Mouse (Mus musculus) neural tube, embryonic 15.5 days (tissue): Measurements from ENCODE around the gene Gmds. TPM values are rescaled to one million over a fixed set of nuclear protein-coding genes. Genes with fewer than 3 reads are reported as not detected.
A peak's percentile ranks its signal among the peaks of the same experiment; 100 is the strongest.

Experiments
- ATAC-seq: fragments of 200-750 bp; cut with Nextera tagmentation; 2 replicates; pipeline ENCODE4 v1.8.0; 2017; ENCODE audit warnings: mild to moderate bottlenecking, moderate TSS enrichment, moderate library complexity; ENCODE audit not compliant: low FRiP score
- H3K27ac ChIP-seq: fragments of 300-500 bp; sonication (generic); replicated peaks from 2 replicates; pipeline ENCODE4 v1.5.1; 2015; ENCODE audit warnings: mild to moderate bottlenecking, inconsistent platforms
- H3K27me3 ChIP-seq: fragments of 300-500 bp; sonication (generic); replicated peaks from 2 replicates; pipeline ENCODE4 v1.6.1; 2015; ENCODE audit warnings: inconsistent platforms
- H3K36me3 ChIP-seq: fragments of 300-500 bp; sonication (generic); 2 replicates; pipeline ENCODE4 v1.6.1; 2015; ENCODE audit warnings: inconsistent platforms
- H3K4me1 ChIP-seq: fragments of 300-500 bp; sonication (generic); 2 replicates; pipeline ENCODE4 v1.6.1; 2015; ENCODE audit warnings: inconsistent platforms
- H3K4me2 ChIP-seq: fragments of 300-500 bp; sonication (generic); 2 replicates; pipeline ENCODE4 v1.6.1; 2015; ENCODE audit warnings: inconsistent platforms, mild to moderate bottlenecking, moderate library complexity
- H3K4me3 ChIP-seq: fragments of 300-500 bp; sonication (generic); replicated peaks from 2 replicates; pipeline ENCODE4 v1.5.1; 2015; ENCODE audit warnings: mild to moderate bottlenecking, inconsistent platforms
- H3K9ac ChIP-seq: fragments of 300-500 bp; sonication (generic); replicated peaks from 2 replicates; pipeline ENCODE4 v1.6.1; 2015; ENCODE audit warnings: mild to moderate bottlenecking, inconsistent platforms
- H3K9me3 ChIP-seq: fragments of 300-500 bp; sonication (generic); replicated peaks from 2 replicates; pipeline ENCODE4 v1.6.1; 2016; ENCODE audit warnings: inconsistent platforms
- WGBS: fragments of 180-500 bp; shearing (Covaris S2); methylation state at CpG from one replicate; pipeline ENCODE4 v1.1.7; 2015; ENCODE audit warnings: mixed read lengths; 5-methylcytosine and 5-hydroxymethylcytosine counted together
- polyA plus RNA-seq: library from polyadenylated mRNA; unstranded; fragments of >200 nt; fragmentation: Nextera tagmentation; extraction: Ambion mirVana; gene quantifications from 2 replicates; pipeline ENCODE4 v1.2.1, GENCODE M21; 2015

The Gmds gene
- polyA plus RNA-seq, 1 experiment from 2014 or later = 39.3 TPM

DNA sequence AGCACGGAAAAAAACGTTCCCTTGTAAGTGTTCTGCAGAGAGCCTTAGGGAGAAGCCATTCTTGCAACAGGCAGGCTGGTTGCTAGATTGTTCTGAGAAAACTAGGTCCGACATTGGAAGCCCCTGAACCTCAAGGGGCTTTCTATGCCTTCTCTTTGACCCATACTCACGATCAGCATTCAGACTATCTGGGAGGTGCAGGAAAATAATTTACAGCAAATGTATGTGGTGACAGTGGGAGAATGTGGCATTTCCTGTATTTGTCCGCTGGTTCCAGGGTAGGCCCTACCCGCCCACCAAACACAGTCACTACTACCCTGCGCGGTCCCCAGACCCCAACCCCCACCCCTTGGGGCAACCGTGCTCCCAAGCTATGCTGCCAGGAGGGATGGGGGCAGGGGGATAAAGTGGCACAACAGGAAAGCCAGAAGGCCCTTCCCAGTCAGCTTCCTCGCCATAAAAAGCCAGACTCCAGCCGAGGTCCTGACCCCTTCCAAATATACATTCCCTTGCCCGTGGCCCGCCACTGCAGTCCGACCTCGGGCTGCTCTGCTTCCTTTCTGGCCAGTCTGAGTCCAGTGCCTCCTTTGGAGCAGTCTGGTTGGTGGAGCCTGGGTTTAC lies 523.0 kb downstream of the Gmds start:
- H3K4me3 ChIP-seq = no peak overlapping the region
- no peaks in the 10 kb centered on the region for H3K36me3 ChIP-seq
- no peaks in the 10 kb centered on the region for H3K9me3 ChIP-seq
- no peak overlapping the region; the same call in 1 of the 2 replicates for H3K27ac ChIP-seq
- 36% methylated on average over 15 of the region's 15 CpGs for WGBS
- ATAC-seq = no peak
- H3K4me1 ChIP-seq = peaks cover 12% of the 10 kb centered on the region
- no peak overlapping the region for H3K9ac ChIP-seq
- peaks cover 92% of the 10 kb centered on the region for H3K27me3 ChIP-seq
- H3K4me2 ChIP-seq = peak overlapping the region; percentile 1; the same call in 1 of the 2 replicates

DNA sequence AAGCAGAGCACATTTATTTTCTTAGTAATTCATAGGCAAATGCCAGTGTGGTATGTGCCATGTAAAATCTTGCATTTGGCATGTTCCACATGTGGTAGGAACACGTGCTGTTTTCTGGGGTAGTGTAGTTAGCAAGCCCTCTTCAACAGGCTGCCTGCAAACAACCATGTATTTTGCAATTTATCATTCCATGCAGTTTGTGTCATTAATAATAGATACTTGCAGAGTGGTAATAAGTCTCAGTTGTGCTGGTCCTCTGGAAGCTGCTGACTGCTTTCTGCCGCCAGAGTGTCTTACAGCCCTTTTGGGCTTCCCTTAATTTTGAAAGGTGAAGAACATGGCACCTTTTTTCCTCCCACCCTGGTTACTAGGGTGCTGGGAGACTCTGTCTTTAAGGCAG lies 525.8 kb downstream of the Gmds start:
- no peak for ATAC-seq
- Histone ChIP-seq H3K27me3 (peaks cover 87% of the 10 kb centered on the region), H3K9ac (no peak overlapping the region), H3K4me1 (peaks cover 21% of the 10 kb centered on the region), H3K4me3 (no peak overlapping the region), H3K4me2 (peak overlapping the region; percentile 25), H3K27ac (no peak overlapping the region), H3K36me3 (no peaks in the 10 kb centered on the region), H3K9me3 (no peaks in the 10 kb centered on the region)
- 58% methylated on average over 2 of the region's 2 CpGs for WGBS

- Histone ChIP-seq H3K4me2 (peak overlapping the region; percentile 45), H3K9ac (peak overlapping the region; percentile 26; the same call in 1 of the 2 replicates), H3K27me3 (peaks cover 78% of the 10 kb centered on the region), H3K36me3 (no peaks in the 10 kb centered on the region), H3K9me3 (no peaks in the 10 kb centered on the region), H3K4me3 (peak overlapping the region; percentile 33), H3K4me1 (peaks cover 33% of the 10 kb centered on the region), H3K27ac (no peak overlapping the region)
- 9% methylated on average over 44 of the region's 44 CpGs for WGBS
- no peak for ATAC-seq
Measured at GRCm38 (mm10) chr13:31811542-31812021, 527.0 kb downstream of the Gmds start.

GRCm38 (mm10) chr13:31810693-31811541 lies 527.6 kb downstream of the Gmds start:
- Histone ChIP-seq H3K4me2 (peak overlapping the region; percentile 45), H3K36me3 (no peaks in the 10 kb centered on the region), H3K9me3 (no peaks in the 10 kb centered on the region), H3K27me3 (peaks cover 77% of the 10 kb centered on the region), H3K4me3 (peak overlapping the region; percentile 33), H3K9ac (peak overlapping the region; percentile 26), H3K4me1 (peaks cover 39% of the 10 kb centered on the region), H3K27ac (peak overlapping the region; percentile 45; the same call in 1 of the 2 replicates)
- no peak for ATAC-seq
- WGBS = under 1% methylated on average over 58 of the region's 65 CpGs

- Histone ChIP-seq H3K4me2 (peak overlapping the region; percentile 45), H3K36me3 (no peaks in the 10 kb centered on the region), H3K9ac (peak overlapping the region; percentile 26; the same call in 1 of the 2 replicates), H3K27ac (peak overlapping the region; percentile 45; the same call in 1 of the 2 replicates), H3K27me3 (peaks cover 77% of the 10 kb centered on the region), H3K9me3 (no peaks in the 10 kb centered on the region), H3K4me1 (peaks cover 40% of the 10 kb centered on the region), H3K4me3 (peak overlapping the region; percentile 33)
- no peak for ATAC-seq
- WGBS = 1% methylated on average over 9 of the region's 9 CpGs
Measured at GRCm38 (mm10) chr13:31810375-31810692, 528.2 kb downstream of the Gmds start.

- Histone ChIP-seq H3K4me3 (peak overlapping the region; percentile 26; the same call in 1 of the 2 replicates), H3K4me1 (peaks cover 40% of the 10 kb centered on the region), H3K27me3 (peaks cover 77% of the 10 kb centered on the region), H3K27ac (no peak overlapping the region), H3K9me3 (no peaks in the 10 kb centered on the region), H3K36me3 (no peaks in the 10 kb centered on the region), H3K9ac (no peak overlapping the region), H3K4me2 (no peak overlapping the region)
- ATAC-seq = no peak
- 8% methylated on average over 6 of the region's 6 CpGs for WGBS
Measured at GRCm38 (mm10) chr13:31809701-31810100, 528.8 kb downstream of the Gmds start.

DNA sequence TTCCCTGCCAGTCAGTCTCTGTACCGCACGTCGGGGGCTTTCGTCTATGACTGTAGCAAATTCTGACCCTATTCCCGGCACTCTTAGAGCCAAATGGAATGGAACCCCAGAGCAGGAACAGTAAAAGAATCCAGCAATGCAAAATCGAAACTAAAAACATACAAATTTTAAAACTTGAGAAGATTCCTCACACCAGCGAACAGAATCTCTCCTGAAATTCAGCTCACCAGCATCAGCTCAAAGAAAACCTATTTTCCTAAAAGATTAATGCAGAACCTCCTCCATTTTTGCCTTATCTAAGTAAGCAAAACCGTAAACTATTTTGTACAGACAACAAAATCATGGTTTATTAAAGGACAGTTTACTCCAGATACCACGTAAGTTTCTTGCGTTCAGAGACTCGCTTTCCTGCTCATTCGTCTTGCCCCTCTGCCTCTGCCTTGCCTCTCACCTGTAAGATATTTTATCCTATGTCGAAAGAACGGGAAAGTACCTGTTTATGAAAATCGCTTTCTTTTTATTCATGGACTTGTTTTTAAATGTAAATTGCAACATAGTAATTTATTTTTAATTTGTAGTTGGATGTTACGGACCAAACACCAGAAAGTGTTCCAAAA lies 529.6 kb downstream of the Gmds start:
- no peaks in the 10 kb centered on the region for H3K36me3 ChIP-seq
- H3K4me2 ChIP-seq = peak overlapping the region; percentile 74; the same call in 1 of the 2 replicates
- no peak overlapping the region for H3K9ac ChIP-seq
- H3K4me1 ChIP-seq = peaks cover 40% of the 10 kb centered on the region
- H3K27me3 ChIP-seq = peaks cover 75% of the 10 kb centered on the region
- 4% methylated on average over 16 of the region's 16 CpGs for WGBS
- ATAC-seq = no peak
- peak overlapping the region; percentile 71 for H3K27ac ChIP-seq
- peak overlapping the region; percentile 44 for H3K4me3 ChIP-seq
- H3K9me3 ChIP-seq = no peaks in the 10 kb centered on the region

DNA sequence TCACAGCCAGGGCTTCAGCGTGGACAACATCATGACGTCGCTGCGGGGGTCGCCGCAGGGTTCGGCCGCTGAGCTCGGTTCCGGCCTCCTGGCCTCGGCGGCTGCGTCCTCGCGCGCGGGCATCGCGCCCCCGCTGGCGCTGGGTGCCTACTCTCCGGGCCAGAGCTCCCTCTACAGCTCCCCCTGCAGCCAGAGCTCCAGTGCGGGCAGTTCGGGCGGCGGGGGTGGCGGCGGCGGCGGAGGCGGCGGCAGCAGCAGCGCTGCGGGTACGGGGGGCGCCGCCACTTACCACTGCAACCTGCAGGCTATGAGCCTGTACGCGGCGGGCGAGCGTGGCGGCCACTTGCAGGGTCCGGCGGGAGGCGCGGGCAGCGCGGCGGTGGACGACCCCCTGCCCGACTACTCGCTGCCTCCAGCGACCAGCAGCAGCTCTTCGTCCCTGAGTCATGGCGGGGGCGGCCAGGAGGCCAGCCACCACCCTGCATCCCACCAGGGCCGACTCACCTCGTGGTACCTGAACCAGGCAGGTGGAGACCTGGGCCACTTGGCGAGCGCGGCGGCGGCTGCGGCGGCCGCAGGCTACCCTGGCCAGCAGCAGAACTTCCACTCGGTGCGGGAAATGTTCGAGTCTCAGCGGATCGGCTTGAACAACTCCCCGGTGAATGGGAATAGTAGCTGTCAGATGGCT lies 530.3 kb downstream of the Gmds start:
- Histone ChIP-seq H3K27ac (peak overlapping the region; percentile 71), H3K27me3 (peaks cover 74% of the 10 kb centered on the region), H3K4me1 (peaks cover 40% of the 10 kb centered on the region), H3K4me3 (peak overlapping the region; percentile 44), H3K9me3 (no peaks in the 10 kb centered on the region), H3K9ac (peak overlapping the region; percentile 38; the same call in 1 of the 2 replicates), H3K4me2 (peak overlapping the region; percentile 74), H3K36me3 (no peaks in the 10 kb centered on the region)
- under 1% methylated on average over 55 of the region's 73 CpGs for WGBS
- no peak for ATAC-seq

DNA sequence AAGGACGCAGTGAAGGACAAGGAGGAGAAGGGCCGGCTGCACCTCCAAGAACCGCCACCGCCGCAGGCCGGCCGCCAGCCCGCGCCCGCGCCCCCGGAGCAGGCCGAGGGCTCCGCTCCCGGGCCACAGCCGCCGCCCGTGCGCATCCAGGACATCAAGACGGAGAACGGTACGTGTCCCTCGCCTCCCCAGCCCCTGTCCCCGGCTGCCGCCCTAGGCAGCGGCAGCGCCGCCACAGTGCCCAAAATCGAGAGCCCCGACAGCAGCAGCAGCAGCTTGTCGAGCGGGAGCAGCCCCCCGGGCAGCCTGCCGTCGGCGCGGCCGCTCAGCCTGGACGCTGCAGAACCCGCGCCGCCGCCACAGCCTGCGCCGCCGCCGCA lies 530.8 kb downstream of the Gmds start:
- no peak for ATAC-seq

DNA sequence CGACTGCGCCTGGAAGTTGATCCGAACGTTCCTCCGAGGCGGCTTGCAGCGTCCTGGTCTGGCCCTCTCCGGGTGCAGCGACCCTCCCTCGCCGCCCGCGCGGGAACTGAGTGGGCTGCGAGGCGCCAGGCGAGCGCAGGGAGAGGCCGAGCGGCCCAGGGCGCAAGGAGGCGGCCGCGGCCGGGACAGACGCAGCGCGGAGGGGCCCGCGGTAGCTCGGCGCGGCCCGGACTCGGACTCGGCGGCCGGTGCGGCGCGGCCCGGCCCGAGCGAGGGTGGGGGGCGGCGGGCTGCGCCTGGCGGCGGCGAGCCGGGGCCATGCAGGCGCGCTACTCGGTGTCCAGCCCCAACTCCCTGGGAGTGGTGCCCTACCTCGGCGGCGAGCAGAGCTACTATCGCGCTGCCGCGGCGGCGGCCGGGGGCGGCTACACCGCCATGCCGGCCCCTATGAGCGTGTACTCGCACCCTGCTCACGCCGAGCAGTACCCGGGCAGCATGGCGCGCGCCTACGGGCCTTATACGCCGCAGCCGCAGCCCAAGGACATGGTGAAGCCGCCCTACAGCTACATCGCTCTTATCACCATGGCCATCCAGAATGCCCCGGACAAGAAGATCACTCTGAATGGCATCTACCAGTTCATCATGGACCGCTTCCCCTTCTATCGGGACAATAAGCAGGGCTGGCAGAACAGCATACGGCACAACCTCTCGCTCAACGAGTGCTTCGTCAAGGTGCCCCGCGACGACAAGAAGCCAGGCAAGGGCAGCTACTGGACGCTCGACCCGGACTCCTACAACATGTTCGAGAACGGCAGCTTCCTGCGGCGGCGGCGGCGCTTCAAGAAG lies 531.4 kb downstream of the Gmds start:
- Histone ChIP-seq H3K4me2 (peak overlapping the region; percentile 74), H3K27ac (peak overlapping the region; percentile 71), H3K4me1 (peaks cover 40% of the 10 kb centered on the region), H3K36me3 (no peaks in the 10 kb centered on the region), H3K9me3 (no peaks in the 10 kb centered on the region), H3K4me3 (peak overlapping the region; percentile 44), H3K9ac (peak overlapping the region; percentile 38), H3K27me3 (peaks cover 70% of the 10 kb centered on the region)
- WGBS = under 1% methylated on average over 81 of the region's 101 CpGs
- 0 out of 2 replicates have a peak, but pooled peaks have one; percentile 10 for ATAC-seq

More for the DNA sequence above, 530.8 kb downstream of the Gmds start:
- H3K36me3 ChIP-seq = no peaks in the 10 kb centered on the region
- WGBS = under 1% methylated on average over 46 of the region's 47 CpGs
- peak overlapping the region; percentile 44 for H3K4me3 ChIP-seq
- H3K4me2 ChIP-seq = peak overlapping the region; percentile 74
- H3K9me3 ChIP-seq = no peaks in the 10 kb centered on the region
- peak overlapping the region; percentile 71; the same call in 1 of the 2 replicates for H3K27ac ChIP-seq
- peak overlapping the region; percentile 38 for H3K9ac ChIP-seq
- H3K4me1 ChIP-seq = peaks cover 40% of the 10 kb centered on the region
- peaks cover 72% of the 10 kb centered on the region for H3K27me3 ChIP-seq
